Mouse (Mus musculus): ENCODE data around the gene N4bp1.

- no peak for TF ChIP-seq CTCF (IDR thresholded peaks at IDR 0.05; ENCODE audit: low read depth)
- TF ChIP-seq EP300 (IDR thresholded peaks at IDR 0.05; ENCODE audit: low read depth), result no peak
Observed at GRCm38 (mm10) chr8:86882568-86883478, 2.2 kb downstream of the N4bp1 start.

All from heart, postnatal 0 days (tissue).